Mouse (Mus musculus): ENCODE data around the gene Rasal2.

Rasal2 gene

GRCm38 (mm10) chr1:157439973-157440641, 27.7 kb upstream of the Rasal2 start:
- no peak for DNase-seq (ENCODE audit: low spot score in 2 of 2)

- DNase-seq (ENCODE audit: low spot score in 2 of 2), result no peak
These were observed 26.7 kb upstream of the Rasal2 start for GRCm38 (mm10) chr1:157439101-157439500.

GRCm38 (mm10) chr1:157438290-157438689, 25.9 kb upstream of the Rasal2 start:
- no peak for DNase-seq (ENCODE audit: low spot score in 2 of 2)

- DNase-seq (ENCODE audit: low spot score in 2 of 2), result no peak
These were observed 23.5 kb upstream of the Rasal2 start for GRCm38 (mm10) chr1:157435926-157436325.

- DNase-seq (ENCODE audit: low spot score in 2 of 2), result no peak
These were observed 22.0 kb upstream of the Rasal2 start for GRCm38 (mm10) chr1:157434404-157434803.

- peak in 1 of 2 experiments; percentile 55 for DNase-seq (ENCODE audit: low spot score in 2 of 2)
These were observed 20.9 kb upstream of the Rasal2 start for GRCm38 (mm10) chr1:157433316-157433715.

- DNase-seq (ENCODE audit: low spot score in 2 of 2), result no peak
These were observed 16.0 kb upstream of the Rasal2 start for GRCm38 (mm10) chr1:157428366-157428765.

GRCm38 (mm10) chr1:157427604-157428003, 15.2 kb upstream of the Rasal2 start:
- peak in 1 of 2 experiments; percentile 43 for DNase-seq (ENCODE audit: low spot score in 2 of 2)

GRCm38 (mm10) chr1:157426933-157427332, 14.5 kb upstream of the Rasal2 start:
- no peak for DNase-seq (ENCODE audit: low spot score in 2 of 2)

GRCm38 (mm10) chr1:157425741-157426427, 13.5 kb upstream of the Rasal2 start:
- DNase-seq (ENCODE audit: low spot score in 2 of 2), result no peak

- no peak for DNase-seq (ENCODE audit: low spot score in 2 of 2)
These were observed 5.5 kb upstream of the Rasal2 start for GRCm38 (mm10) chr1:157417861-157418260.

- no peak for DNase-seq (ENCODE audit: low spot score in 2 of 2)
These were observed 5.0 kb upstream of the Rasal2 start for GRCm38 (mm10) chr1:157417414-157417813.

GRCm38 (mm10) chr1:157416628-157417027, 4.2 kb upstream of the Rasal2 start:
- DNase-seq (ENCODE audit: low spot score in 2 of 2), result no peak

- no peak for DNase-seq (ENCODE audit: low spot score in 2 of 2)
These were observed 3.4 kb upstream of the Rasal2 start for GRCm38 (mm10) chr1:157415771-157416170.

- DNase-seq (ENCODE audit: low spot score in 2 of 2), result peak in 1 of 2 experiments; percentile 49
These were observed 549 bp downstream of the Rasal2 start for GRCm38 (mm10) chr1:157411711-157412380.

- no peak for DNase-seq (ENCODE audit: low spot score in 2 of 2)
These were observed 1.1 kb downstream of the Rasal2 start for GRCm38 (mm10) chr1:157411341-157411710.

- DNase-seq (ENCODE audit: low spot score in 2 of 2), result no peak
These were observed 1.5 kb downstream of the Rasal2 start for GRCm38 (mm10) chr1:157410937-157411336.

GRCm38 (mm10) chr1:157409648-157410047, 2.7 kb downstream of the Rasal2 start:
- DNase-seq (ENCODE audit: low spot score in 2 of 2), result no peak

GRCm38 (mm10) chr1:157388027-157388426, 24.4 kb downstream of the Rasal2 start:
- no peak for DNase-seq (ENCODE audit: low spot score in 2 of 2)

- DNase-seq (ENCODE audit: low spot score in 2 of 2), result no peak
These were observed 31.7 kb downstream of the Rasal2 start for GRCm38 (mm10) chr1:157380694-157381093.

GRCm38 (mm10) chr1:157370397-157370796, 42.0 kb downstream of the Rasal2 start:
- DNase-seq (ENCODE audit: low spot score in 2 of 2), result no peak

GRCm38 (mm10) chr1:157368316-157368715, 44.1 kb downstream of the Rasal2 start:
- no peak for DNase-seq (ENCODE audit: low spot score in 2 of 2)

- DNase-seq (ENCODE audit: low spot score in 2 of 2), result no peak
These were observed 65.7 kb downstream of the Rasal2 start for GRCm38 (mm10) chr1:157346661-157347060.

All from left cerebral cortex, adult 9 months (tissue).